Mouse (Mus musculus) left cerebral cortex, postnatal 10 days (tissue): ENCODE data around the gene Snx25. TPM values are rescaled to one million over a fixed set of nuclear protein-coding genes. Genes with fewer than 3 reads are reported as not detected.
"Not testable (repeated sequence)": the region's sequence is repeated elsewhere in the genome, so short reads cannot be mapped to it uniquely, and the experiment has no call there.

Experiments
- DNase-seq, 2 experiments: peaks; one replicate each; pipeline ENCODE4 v3.0.0; 2021 to 2022; ENCODE audit warnings: low spot score in 2 of 2, mixed read lengths in 1 of 2; ENCODE audit errors: extremely low spot score in 1 of 2
- intact Hi-C: fragments of 180-260 bp; cut with DNase I; formaldehyde crosslinking; loops from one replicate; pipeline ENCODE4 v1.15.1; 2025
- total RNA-seq, 2 experiments: library from RNA; stranded (reverse); gene quantifications; 2 replicates each; pipeline ENCODE4 v1.2.3; 2021

Snx25 gene
- total RNA-seq, 2 experiments from 2014 or later = 38.2 to 42.7 TPM

- intact Hi-C loops = no loop called here
- no peak for DNase-seq
These were observed 11.4 kb downstream of the Snx25 start for GRCm38 (mm10) chr8:46140376-46141120.

DNA sequence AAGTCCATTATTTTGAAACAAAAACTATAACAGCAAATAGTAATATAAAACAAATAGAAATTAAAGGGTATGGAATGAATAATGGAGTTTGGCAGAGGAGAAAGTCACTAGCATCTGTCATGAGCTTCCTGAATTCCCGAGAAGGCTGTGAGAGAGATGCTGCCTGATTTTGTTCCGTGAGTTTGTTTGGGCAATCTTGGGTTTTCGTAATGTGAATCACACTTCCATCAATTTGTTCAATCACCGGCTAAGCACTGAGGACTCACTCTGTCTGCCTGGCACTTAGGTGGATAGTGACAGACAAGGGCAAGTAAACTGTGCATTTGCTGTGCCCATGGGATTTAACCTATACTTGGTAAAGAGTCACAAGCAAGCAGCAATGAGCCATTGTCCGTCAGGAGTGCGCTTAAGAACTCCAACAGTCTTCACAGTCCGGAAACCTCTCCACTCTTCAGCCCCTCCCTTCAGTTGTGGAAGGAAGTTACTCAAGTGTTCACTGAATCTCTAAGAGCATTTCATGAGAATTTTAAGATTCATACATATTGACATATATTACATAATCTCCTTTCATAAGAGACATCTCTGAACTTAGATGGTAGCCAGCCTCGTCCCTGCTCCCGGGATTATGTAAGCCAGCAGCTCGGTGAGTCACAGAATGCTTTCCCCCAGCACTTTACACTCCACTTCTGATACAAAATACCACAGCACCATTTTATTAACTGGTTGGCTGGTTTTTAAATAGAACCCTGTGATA lies 13.9 kb downstream of the Snx25 start:
- intact Hi-C loops = no loop called here
- no peak for DNase-seq

DNA sequence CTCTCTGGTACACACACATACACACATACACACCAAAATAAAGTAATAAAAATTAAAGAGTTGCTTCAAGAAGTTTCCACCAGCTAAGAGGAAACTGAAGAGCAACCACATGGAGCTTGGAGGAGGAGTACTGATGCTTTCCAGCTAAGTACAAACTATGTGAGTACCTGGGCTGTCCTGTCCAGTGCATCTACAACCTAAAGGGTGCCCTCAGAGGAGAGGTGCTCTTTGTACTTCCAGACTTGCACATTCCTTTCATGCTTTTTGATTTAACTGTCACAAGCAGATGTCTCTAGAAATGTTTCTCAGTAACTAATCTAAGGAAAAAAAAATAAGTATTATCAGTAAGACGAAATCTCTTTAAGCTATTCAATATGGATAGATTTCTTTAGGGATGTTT lies 14.6 kb downstream of the Snx25 start:
- DNase-seq = no peak
- intact Hi-C loops = no loop called here

DNA sequence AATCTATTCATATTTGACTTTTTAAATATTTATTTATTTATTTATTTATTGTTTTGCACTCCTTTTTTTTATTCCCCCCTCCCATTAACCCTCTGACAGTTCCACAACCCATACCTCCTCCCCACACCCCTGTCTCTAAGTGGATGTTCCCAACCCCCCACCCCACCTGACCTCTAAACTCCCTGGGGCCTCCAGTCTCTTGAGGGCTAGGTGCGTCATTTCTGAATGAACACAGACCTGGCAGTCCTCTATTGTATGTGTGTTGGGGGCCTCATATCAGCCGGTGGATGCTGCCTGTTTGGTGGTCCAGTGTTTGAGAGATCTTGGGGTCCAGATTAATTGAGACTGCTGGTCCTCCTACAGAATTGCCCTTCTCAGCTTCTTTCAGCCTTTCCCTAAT lies 16.4 kb downstream of the Snx25 start:
- intact Hi-C loops, DNase-seq: not testable (repeated sequence)

GRCm38 (mm10) chr8:46130426-46130825 lies 21.5 kb downstream of the Snx25 start:
- DNase-seq = no peak
- intact Hi-C loops = no loop called here

DNA sequence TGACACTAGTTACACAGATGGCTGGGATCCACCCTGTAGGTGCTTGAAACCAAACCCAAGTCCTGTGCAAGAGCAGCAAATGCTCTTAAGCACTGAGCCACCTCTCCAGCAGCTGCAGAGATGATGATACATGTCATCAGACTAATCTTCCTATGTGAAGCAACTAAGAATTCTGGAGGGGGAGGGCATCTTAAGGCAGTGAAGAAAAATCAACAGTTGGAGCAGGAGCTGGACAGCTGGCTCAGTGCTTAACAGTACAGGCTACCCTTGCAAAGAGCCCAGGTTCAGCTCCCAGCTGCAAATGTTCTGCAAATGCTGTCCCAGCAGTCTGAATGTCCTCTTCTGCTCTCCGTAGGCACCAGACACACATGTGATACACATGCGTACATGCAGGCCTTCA lies 29.5 kb downstream of the Snx25 start:
- no peak for DNase-seq
- intact Hi-C loops = no loop called here

DNA sequence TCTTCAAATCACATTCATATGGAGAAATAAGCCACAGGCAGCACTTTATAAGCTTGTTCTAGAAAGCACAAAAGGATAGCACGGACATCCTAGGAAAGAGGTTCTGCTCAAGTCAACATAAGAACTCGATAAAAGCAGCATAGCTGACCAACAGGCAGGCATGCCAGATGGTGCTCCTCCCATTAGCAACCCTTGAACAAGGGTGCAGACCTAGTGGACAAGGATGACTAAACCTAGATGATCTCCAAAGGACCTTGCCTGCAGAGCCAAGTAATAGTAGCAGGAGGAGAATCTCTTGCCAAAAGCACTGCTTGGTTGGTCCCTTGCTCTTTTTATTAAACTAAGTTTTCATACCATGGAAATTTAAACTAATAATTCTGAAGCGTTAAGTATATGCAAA lies 32.8 kb downstream of the Snx25 start:
- intact Hi-C loops = no loop called here

GRCm38 (mm10) chr8:46117172-46117571 lies 34.8 kb downstream of the Snx25 start:
- DNase-seq = no peak
- intact Hi-C loops = no loop called here

More for the DNA sequence above, 32.8 kb downstream of the Snx25 start:
- no peak for DNase-seq

- DNase-seq, intact Hi-C loops: not testable (repeated sequence)
These were observed 38.4 kb downstream of the Snx25 start for GRCm38 (mm10) chr8:46113421-46114170.

- no peak for DNase-seq
- intact Hi-C loops = no loop called here
These were observed 44.3 kb downstream of the Snx25 start for GRCm38 (mm10) chr8:46107690-46108089.

DNA sequence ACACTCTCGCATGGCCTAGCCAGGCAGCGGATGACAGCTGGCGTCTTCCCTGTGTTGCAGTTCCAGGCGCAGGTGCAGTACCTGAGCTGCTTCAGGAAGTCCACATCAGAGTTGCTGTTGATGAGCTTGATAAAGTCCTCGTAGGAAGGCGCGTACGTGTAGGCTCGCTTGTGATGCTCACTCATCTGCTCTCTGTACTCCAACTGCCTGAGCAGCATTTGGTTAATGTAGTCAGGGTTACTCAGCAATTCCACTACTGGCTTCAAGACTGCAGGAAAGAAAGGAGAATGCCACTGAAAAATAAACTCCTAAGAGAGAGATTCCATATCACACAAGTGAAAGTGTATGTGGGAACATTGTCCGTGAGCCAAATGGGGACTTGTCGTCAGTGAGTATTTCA lies 48.5 kb downstream of the Snx25 start:
- intact Hi-C loops = no loop called here
- DNase-seq = no peak

DNA sequence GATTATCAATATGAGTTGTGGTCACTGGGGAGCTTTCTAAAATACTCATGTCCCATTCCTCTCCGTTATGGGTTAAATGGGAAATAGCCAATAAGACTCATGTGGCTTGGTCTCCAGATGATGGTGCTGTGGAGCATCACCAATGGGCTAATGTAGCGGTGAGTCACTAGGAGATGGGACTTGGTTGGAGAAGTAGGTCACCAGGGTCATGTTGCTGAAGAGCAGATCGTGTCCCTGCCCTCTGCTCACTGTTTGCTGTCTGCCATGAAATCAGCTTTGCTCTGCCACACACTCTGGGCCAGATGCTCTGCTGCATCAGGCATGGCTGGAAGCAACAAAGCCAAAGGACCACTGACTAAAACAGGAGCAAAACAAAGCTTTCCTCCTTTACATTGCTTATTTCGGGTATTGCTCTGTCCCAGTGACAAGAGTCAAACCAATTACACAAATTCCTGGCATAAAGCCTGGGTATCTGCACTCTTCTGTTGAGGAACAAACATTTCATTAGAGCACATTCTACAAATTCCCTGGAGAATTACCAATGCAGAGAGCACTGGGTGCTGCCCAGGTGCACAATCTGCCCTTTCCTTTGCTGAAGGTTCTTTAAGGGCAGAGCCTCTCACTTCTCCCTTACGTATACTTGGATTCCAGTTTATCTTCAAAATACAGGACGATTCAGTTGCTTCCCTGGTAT lies 59.1 kb downstream of the Snx25 start:
- DNase-seq = no peak
- intact Hi-C loops = no loop called here

- intact Hi-C loops = no loop called here
- DNase-seq = no peak
These were observed 68.8 kb downstream of the Snx25 start for GRCm38 (mm10) chr8:46083141-46083540.

DNA sequence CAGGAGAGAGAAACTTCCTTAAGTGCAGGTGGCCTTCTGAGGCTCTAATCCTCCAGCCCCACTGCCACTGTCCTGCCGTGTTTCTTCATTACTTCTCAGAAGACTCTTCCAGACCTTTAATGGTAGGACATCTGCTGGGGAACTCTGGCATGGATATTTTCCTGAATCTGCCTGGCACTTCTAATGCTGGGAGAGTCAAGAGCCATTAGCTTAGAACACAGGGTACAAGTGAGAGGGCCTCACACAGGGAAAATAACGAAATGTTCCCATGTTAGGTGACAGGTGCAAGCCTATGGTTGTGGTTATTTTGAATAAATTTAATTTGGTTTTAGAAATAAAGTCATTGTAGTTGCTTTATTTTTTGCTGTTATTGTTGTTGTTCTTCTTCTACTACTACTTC lies 70.9 kb downstream of the Snx25 start:
- intact Hi-C loops = no loop called here

DNA sequence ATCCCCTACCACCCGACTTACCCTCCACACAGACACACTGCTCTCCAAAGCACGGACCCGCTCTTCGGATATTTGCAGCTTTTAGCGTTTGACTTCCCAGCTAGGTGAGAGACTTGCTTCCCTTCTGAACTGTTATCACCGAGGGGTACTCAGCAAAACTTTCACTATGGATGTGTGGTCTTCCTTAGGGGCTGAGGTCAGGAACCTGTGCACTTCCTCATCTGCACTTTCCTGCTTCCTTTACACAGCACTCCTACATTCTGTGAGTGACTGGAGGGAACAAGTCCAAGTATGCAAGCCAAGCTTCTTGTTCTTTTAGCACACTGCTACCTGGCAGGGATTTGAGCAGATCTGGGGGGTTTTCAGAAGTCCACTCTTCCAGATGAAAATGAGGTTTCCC lies 73.1 kb downstream of the Snx25 start:
- DNase-seq = no peak
- intact Hi-C loops = no loop called here

More for the DNA sequence above, 70.9 kb downstream of the Snx25 start:
- DNase-seq = no peak

GRCm38 (mm10) chr8:46075223-46075622 lies 76.7 kb downstream of the Snx25 start:
- no peak for DNase-seq
- intact Hi-C loops = no loop called here

- intact Hi-C loops = no loop called here
- DNase-seq = no peak
These were observed 78.3 kb downstream of the Snx25 start for GRCm38 (mm10) chr8:46073540-46074140.

DNA sequence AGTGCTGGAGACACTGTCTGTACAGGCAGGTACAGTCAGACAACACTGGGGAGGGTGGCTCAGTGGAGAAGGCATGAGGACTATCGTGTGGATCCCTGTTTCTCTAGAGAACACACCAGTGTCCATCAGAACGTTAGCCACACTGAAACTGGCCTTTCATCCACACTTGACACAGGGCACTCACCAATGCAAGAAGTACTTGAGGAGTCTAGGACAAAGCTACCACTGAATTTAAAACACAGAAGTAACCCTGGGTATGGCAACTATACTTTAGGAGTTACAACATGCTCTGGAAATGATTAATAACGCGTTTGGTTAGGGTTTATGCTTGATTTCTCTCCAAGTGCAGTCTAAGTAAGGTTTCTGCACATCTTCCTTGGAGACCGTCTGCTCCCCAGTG lies 79.2 kb downstream of the Snx25 start:
- intact Hi-C loops = no loop called here
- DNase-seq = no peak

DNA sequence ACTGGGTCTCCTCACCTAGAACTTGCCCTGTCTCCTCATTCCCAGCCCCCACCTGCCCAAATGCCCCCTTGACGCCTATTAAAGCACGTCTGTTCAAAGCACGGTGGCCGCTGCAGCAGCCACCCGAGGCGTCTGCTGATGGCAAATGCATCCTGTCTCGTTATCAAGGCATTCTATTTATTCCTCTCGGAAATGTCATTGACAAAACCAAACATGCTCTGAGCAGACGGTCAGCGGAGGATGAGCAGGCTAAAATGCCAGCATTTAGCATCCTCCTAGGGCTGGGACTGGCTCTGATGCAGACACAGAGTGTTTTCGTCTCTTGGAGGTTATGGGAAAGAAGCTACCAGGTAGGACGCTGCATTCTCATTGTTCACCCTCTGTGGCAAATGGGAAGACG lies 111.7 kb downstream of the Snx25 start:
- intact Hi-C loops = no loop called here
- DNase-seq = peak in 1 of 2 experiments; percentile 12
